Mouse (Mus musculus): ENCODE data around the gene Kcnk6.
"Not testable (repeated sequence)": the region's sequence is repeated elsewhere in the genome, so short reads cannot be mapped to it uniquely, and the experiment has no call there.

Gene Kcnk6

DNA sequence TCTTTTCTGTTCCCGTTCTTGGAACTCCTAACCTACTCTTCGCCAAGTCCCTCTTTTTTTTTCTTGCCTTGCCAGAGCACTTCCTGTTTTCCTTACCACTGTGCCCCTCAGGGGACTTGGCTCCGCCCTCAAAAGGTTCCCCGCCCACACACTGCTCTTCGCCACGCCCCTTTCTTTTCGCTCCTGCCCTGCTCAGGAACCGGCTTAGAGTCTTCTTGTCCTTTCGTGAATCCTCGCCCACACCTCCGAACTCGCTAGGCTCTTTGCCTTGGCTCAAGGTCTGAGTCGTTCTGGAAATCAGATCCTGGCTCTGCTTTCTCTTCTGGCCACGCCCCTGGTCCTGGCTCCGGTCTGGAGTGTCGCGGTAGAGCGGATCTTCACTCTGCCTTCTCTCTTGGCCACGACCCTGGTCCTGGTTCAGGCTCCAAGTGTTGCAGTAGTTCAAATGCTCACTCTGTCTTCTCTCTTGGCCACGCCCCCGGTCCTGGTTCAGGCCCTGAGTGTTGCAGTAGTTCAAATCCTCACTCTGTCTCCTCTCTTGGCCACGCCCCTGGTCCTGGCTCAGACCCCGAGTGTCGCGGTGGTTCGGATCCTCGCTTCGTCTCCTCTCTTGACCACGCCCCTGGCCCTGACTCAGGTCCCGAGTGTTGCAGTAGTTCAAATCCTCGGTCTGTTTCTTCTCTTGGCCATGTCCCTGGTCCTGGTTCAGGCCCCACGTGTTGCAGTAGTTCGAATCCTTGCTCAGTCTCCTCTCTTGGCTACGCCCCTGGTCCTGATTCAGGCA, 20.7 kb downstream of the Kcnk6 start:
- DNase-seq (ENCODE audit: low read depth, low spot score), result no peak

GRCm38 (mm10) chr7:29211013-29211412, 21.3 kb downstream of the Kcnk6 start:
- not testable (repeated sequence) for DNase-seq (ENCODE audit: low read depth, low spot score)

DNA sequence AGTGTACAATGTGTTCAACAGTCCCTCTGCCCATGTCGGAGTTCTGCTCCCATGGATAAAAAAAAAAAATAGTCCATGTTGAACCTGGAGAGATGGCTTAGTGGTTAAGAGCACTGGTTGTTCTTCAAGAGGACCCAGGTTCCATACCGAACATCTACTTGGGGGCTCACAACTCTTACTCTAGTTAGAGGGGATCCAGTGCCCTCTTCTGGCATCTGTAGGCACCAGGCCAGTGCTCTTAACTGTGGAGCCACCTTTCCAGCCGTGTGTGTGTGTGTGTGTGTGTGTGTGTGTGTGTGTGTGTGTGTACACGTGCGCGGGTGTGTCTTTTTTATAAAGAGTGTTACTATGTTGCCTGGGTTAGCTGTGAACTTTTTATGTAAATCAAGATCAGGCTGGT, 29.7 kb downstream of the Kcnk6 start:
- DNase-seq (ENCODE audit: low read depth, low spot score), result no peak

DNA sequence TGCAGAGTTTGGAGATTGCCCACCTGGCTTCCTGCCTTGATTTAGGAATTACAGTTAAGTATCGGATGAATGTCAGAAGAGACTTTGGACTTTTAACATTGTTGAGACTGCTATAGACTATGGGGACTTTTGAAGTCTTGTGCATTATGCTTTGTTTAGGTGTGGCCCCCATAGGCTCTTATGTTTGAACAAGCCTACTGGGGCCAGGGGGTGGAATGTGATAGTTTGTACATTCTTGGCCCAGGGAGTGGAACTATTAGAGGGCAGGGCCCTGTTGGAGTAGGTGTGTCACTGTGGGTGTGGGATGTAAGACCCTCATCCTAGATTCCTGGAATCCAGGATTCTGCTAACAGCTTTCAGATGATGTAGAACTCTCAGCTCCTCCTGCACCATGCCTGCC, 38.1 kb downstream of the Kcnk6 start:
- not testable (repeated sequence) for DNase-seq (ENCODE audit: low read depth, low spot score)

- DNase-seq (ENCODE audit: low read depth, low spot score), result not testable (repeated sequence)
Observed at GRCm38 (mm10) chr7:29181323-29181722, 51.0 kb downstream of the Kcnk6 start.

GRCm38 (mm10) chr7:29180854-29181236, 51.5 kb downstream of the Kcnk6 start:
- DNase-seq (ENCODE audit: low read depth, low spot score), result no peak

DNA sequence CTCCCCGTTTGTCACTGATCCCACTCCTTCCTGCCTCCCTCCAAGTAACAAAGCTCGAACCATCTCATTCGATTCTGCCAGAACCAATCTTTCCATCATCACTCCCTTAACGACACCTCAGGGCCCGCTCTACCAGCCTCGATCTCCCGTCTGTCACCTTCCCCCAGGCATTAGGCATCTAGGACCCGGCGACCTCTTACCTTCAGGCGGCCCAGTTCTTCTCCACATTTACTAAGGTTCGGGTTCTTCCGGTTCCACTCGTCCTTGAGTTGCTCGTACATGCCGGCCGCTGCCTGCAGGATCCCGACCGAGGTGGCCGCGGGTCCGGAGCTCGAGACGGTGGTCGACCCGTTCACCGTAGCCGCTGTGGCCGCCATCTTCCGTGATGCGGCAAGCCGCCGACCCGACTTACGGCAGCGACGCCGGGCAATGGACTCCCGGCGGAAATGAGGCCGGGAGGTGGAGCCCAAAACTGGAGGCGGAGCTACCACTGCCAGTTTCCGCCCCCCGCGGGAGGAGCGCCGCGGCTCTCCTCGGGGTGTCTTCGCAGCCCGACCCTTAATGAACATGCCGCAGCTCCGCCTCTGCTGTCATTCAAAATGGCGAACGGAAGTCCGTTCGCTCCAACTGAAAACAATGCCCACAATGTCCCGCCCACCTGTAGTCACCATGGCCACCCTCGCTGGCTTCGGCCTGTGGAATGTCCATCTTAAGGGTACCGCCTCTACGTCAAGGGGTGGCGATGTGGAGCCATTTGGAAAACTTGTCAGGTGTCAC, 52.0 kb downstream of the Kcnk6 start, which contains the start of gene Psmd8:
TSS of gene Psmd8 (minus strand) at position 625 of the 777 bp plus-strand sequence.
- peak; percentile 94 for DNase-seq (ENCODE audit: low read depth, low spot score)

DNA sequence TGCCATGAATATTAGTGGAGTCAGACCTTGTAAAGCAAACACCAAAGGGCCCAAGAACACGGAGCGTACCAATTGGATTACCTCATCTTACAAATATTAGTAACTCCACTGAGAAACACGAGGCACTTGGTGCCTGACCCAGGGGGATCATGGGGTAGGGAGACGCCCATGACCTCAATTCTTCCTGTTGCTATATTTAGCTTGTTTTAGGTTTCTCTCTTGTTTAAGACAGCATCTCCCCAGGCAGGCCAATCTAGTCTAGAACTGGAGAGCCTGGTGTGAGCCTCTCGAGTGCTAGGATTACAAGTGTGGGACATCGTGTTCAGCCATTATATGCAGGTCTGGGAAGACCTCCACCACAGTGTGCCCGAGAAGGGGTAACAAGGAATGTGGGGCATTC, 53.0 kb downstream of the Kcnk6 start:
- DNase-seq (ENCODE audit: low read depth, low spot score), result no peak

DNA sequence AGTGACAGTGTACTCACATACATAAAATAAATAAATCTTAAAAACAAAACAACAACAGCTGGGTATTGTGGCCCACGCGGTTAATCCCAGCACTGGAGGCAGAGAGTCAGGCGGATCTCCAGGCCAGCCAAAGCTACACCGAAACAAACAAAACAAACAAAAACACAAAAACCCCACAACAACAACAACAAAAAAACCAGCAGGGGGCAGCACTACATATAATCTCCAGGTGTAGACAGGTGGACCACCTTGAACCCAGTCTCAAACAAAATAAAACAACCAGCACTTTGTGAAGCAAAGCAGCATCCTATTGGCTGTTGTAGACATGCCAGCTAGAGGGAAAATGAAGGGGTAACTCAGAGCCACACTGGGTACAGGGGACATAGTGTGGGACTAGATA, 54.2 kb downstream of the Kcnk6 start:
- no peak for DNase-seq (ENCODE audit: low read depth, low spot score)

DNA sequence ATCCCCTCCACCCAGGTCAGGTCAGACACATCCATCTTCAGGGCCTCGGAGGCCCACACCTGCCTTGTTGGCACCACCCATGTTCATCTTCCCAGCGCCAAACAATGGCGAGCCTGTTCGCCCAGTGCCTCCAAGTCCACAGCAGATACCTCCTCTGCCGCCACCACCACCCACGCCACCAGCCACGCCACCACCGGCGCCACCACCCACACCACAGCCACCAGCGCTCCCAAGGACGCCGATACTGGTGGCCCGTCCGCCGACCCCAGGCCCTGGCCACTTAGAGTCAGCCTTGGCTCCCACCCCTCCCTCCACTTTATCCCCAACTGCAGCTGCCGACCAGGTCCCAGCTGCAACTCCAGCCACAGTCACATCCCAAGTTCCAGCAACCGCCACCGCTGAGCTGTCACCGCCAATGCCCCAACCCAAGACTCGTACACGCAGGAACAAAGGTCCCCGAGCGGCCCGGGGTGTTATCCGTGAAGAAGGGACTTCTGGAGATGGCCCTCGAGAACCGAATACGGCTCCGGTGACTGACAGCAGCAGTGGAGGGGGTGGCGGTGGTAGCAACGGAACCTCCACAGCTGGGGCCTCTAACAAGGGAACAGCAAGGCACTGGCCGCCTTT, 59.8 kb downstream of the Kcnk6 start:
- no peak for DNase-seq (ENCODE audit: low read depth, low spot score)
